Mouse (Mus musculus) megakaryocyte, embryonic 14.5 days (primary cell): Measurements from ENCODE around the gene Mprip. TPM values are rescaled to one million over a fixed set of nuclear protein-coding genes. Genes with fewer than 3 reads are reported as not detected.

Experiments
- H3K27me3 ChIP-seq: replicated peaks from 2 replicates; pipeline ENCODE3; 2012; ENCODE audit warnings: inconsistent platforms
- H3K36me3 ChIP-seq: replicated peaks from 2 replicates; pipeline ENCODE3; 2012; ENCODE audit warnings: low read length, inconsistent platforms, mixed read lengths
- H3K4me1 ChIP-seq: 2 replicates; pipeline ENCODE4 v1.6.1; 2012; ENCODE audit warnings: inconsistent platforms
- H3K4me3 ChIP-seq: replicated peaks from 2 replicates; pipeline ENCODE3; 2012; ENCODE audit warnings: moderate library complexity, mild to moderate bottlenecking, inconsistent platforms
- H3K9me3 ChIP-seq: 2 replicates; pipeline ENCODE4 v1.6.1; 2012; ENCODE audit warnings: inconsistent platforms
- FLI1 ChIP-seq: IDR thresholded peaks from 2 replicates; pipeline ENCODE4 v1.6.1; 2012; ENCODE audit warnings: low read length, inconsistent platforms, mixed read lengths
- GATA1 ChIP-seq: IDR thresholded peaks from 3 replicates; pipeline ENCODE4 v1.6.1; 2012; ENCODE audit warnings: mixed read lengths, low read length, inconsistent platforms, borderline replicate concordance
- polyA plus RNA-seq: library from polyadenylated mRNA; stranded (reverse); fragments of >175 nt; gene quantifications from 2 replicates; pipeline ENCODE4 v1.2.3, GENCODE M21; 2012; ENCODE audit warnings: low replicate concordance; ENCODE audit not compliant: insufficient read depth

Gene Mprip
- polyA plus RNA-seq, 1 experiment: 37.2 TPM

- Histone ChIP-seq H3K9me3 (peaks cover 7% of the 10 kb centered on the region; the same call in 1 of the 2 replicates), H3K27me3 (peaks cover 5% of the 10 kb centered on the region), H3K4me1 (peaks cover 60% of the 10 kb centered on the region), H3K4me3 (no peak overlapping the region), H3K36me3 (no peaks in the 10 kb centered on the region)
- no peak for TF ChIP-seq GATA1
Measured at GRCm38 (mm10) chr11:59653003-59653402, 8.1 kb upstream of the Mprip start.

GRCm38 (mm10) chr11:59653547-59653946 lies 7.6 kb upstream of the Mprip start:
- TF ChIP-seq GATA1 (no peak), FLI1 (no peak)
- peaks cover 65% of the 10 kb centered on the region for H3K4me1 ChIP-seq

GRCm38 (mm10) chr11:59655337-59655736 lies 5.8 kb upstream of the Mprip start:
- Histone ChIP-seq H3K4me1 (peaks cover 83% of the 10 kb centered on the region), H3K36me3 (no peaks in the 10 kb centered on the region), H3K27me3 (no peaks in the 10 kb centered on the region), H3K4me3 (peak overlapping the region; percentile 81), H3K9me3 (peaks cover 6% of the 10 kb centered on the region; the same call in 1 of the 2 replicates)
- TF ChIP-seq FLI1 (no peak), GATA1 (no peak)

More at GRCm38 (mm10) chr11:59653547-59653946, 7.6 kb upstream of the Mprip start:
- Histone ChIP-seq H3K9me3 (peaks cover 7% of the 10 kb centered on the region; the same call in 1 of the 2 replicates), H3K27me3 (peaks cover 3% of the 10 kb centered on the region), H3K4me3 (no peak overlapping the region), H3K36me3 (no peaks in the 10 kb centered on the region)

GRCm38 (mm10) chr11:59656016-59656415 lies 5.1 kb upstream of the Mprip start:
- peak overlapping the region; percentile 81 for H3K4me3 ChIP-seq
- H3K36me3 ChIP-seq: no peaks in the 10 kb centered on the region
- no peaks in the 10 kb centered on the region for H3K27me3 ChIP-seq
- no peak for TF ChIP-seq FLI1
- TF ChIP-seq GATA1: no peak
- H3K9me3 ChIP-seq: no peaks in the 10 kb centered on the region
- H3K4me1 ChIP-seq: peaks cover 90% of the 10 kb centered on the region

GRCm38 (mm10) chr11:59661601-59662248 lies 620 bp downstream of the Mprip start:
- Histone ChIP-seq H3K9me3 (no peaks in the 10 kb centered on the region), H3K27me3 (no peaks in the 10 kb centered on the region), H3K36me3 (no peaks in the 10 kb centered on the region), H3K4me3 (peak overlapping the region; percentile 94), H3K4me1 (peaks cover 89% of the 10 kb centered on the region)
- TF ChIP-seq FLI1 (no peak), GATA1 (no peak)

GRCm38 (mm10) chr11:59662249-59662788 lies 1.2 kb downstream of the Mprip start:
- H3K4me1 ChIP-seq: peaks cover 87% of the 10 kb centered on the region
- H3K27me3 ChIP-seq: no peaks in the 10 kb centered on the region
- no peak for TF ChIP-seq GATA1
- no peak for TF ChIP-seq FLI1
- H3K4me3 ChIP-seq: peak overlapping the region; percentile 94
- no peaks in the 10 kb centered on the region for H3K36me3 ChIP-seq
- H3K9me3 ChIP-seq: no peaks in the 10 kb centered on the region

- TF ChIP-seq FLI1 (no peak), GATA1 (no peak)
- Histone ChIP-seq H3K4me1 (peaks cover 85% of the 10 kb centered on the region), H3K27me3 (no peaks in the 10 kb centered on the region), H3K9me3 (no peaks in the 10 kb centered on the region), H3K4me3 (peak overlapping the region; percentile 94), H3K36me3 (no peaks in the 10 kb centered on the region)
Measured at GRCm38 (mm10) chr11:59662877-59663775, 2.0 kb downstream of the Mprip start.

- TF ChIP-seq FLI1 (no peak), GATA1 (no peak)
- H3K27me3 ChIP-seq: no peaks in the 10 kb centered on the region
- no peaks in the 10 kb centered on the region for H3K9me3 ChIP-seq
- no peaks in the 10 kb centered on the region for H3K36me3 ChIP-seq
- peaks cover 84% of the 10 kb centered on the region for H3K4me1 ChIP-seq
- peak overlapping the region; percentile 94 for H3K4me3 ChIP-seq
Measured at GRCm38 (mm10) chr11:59663776-59664320, 2.7 kb downstream of the Mprip start.

- Histone ChIP-seq H3K4me1 (peaks cover 84% of the 10 kb centered on the region), H3K9me3 (no peaks in the 10 kb centered on the region)
Measured at GRCm38 (mm10) chr11:59664818-59665217, 3.7 kb downstream of the Mprip start.

More at GRCm38 (mm10) chr11:59664818-59665217, 3.7 kb downstream of the Mprip start:
- H3K27me3 ChIP-seq: no peaks in the 10 kb centered on the region
- no peaks in the 10 kb centered on the region for H3K36me3 ChIP-seq
- no peak for TF ChIP-seq FLI1
- TF ChIP-seq GATA1: no peak
- peak overlapping the region; percentile 85 for H3K4me3 ChIP-seq
